Comparison of ENCODE assay signal across 23 mouse cellular contexts in the genomic region with DNA sequence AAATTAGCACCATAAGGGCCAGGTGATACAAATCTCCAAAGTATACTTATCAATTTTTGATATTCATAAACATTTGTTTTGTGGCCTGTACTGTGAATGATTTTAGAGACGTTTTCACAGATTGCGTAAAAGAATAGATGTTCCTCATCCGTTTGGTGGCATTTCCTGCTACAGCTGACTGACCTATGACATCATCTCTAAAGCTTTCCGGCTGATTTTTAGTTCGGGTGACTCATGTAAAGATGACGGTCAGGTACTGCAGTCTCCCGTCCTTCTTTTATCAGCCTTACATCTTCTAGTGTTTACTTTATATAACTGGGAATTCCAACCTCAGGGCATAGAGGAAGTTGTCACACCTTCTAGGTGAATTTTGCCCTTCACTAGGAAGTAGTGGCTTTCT.
DNase-seq lines count a peak whose midpoint lies in the region; ATAC-seq and TF ChIP-seq lines count a peak whose summit lies in the region.
"Had no signal": no experiment of that assay in that cellular context is flagged by ENCODE, and none has a peak within 500 bp of the region (broad histone marks: within the 10 kb centered on the region; RNA-seq: fewer than 3 reads in every experiment).

No protein-coding gene starts in this region.

- H3K27ac ChIP-seq in lung, embryonic 14.5 days (ENCODE audit: low read depth) = no peak overlapping the region
- H3K27ac ChIP-seq: embryonic facial prominence, embryonic 13.5 days; forebrain, embryonic 13.5 days; heart, embryonic 10.5 days; hindbrain, embryonic 12.5 days; hindbrain, postnatal 0 days had no signal

- no peak overlapping the region for H3K4me3 ChIP-seq in lung, embryonic 14.5 days (ENCODE audit: low read depth, low read length)
- H3K4me3 ChIP-seq: embryonic facial prominence, embryonic 13.5 days; forebrain, embryonic 13.5 days; heart, embryonic 10.5 days; hindbrain, embryonic 12.5 days had no signal

- no peaks in the 10 kb centered on the region for H3K4me1 ChIP-seq in lung, embryonic 14.5 days (ENCODE audit: insufficient read depth)
- H3K4me1 ChIP-seq: embryonic facial prominence, embryonic 13.5 days; forebrain, embryonic 13.5 days; heart, embryonic 10.5 days; hindbrain, embryonic 12.5 days had no signal

- no peaks in the 10 kb centered on the region for H3K36me3 ChIP-seq in lung, embryonic 14.5 days (ENCODE audit: insufficient read depth)
- H3K36me3 ChIP-seq: embryonic facial prominence, embryonic 13.5 days; heart, embryonic 10.5 days; hindbrain, embryonic 12.5 days had no signal

- H3K9ac ChIP-seq in lung, embryonic 14.5 days = no peak overlapping the region
- H3K9ac ChIP-seq: embryonic facial prominence, embryonic 13.5 days; forebrain, embryonic 13.5 days; hindbrain, embryonic 12.5 days had no signal

- H3K27me3 ChIP-seq in lung, embryonic 14.5 days (ENCODE audit: insufficient read depth, low read length) = no peaks in the 10 kb centered on the region
- H3K27me3 ChIP-seq: embryonic facial prominence, embryonic 13.5 days; forebrain, embryonic 13.5 days; hindbrain, embryonic 12.5 days had no signal

- ATAC-seq in lung, embryonic 14.5 days (ENCODE audit: insufficient read depth) = no peak
- peak; percentile 65 for ATAC-seq in CD4-positive, CD25-positive, alpha-beta regulatory T cell, adult 4 months
- ATAC-seq in common myeloid progenitor, adult 5-6 weeks (replicated peaks; ENCODE audit: low read depth, poor library complexity, severe bottlenecking) = 0 out of 2 replicates have a peak, but pooled peaks have one; percentile 22
- ATAC-seq in megakaryocyte progenitor cell, adult 5-6 weeks (replicated peaks; ENCODE audit: poor library complexity) = peak; percentile 68
- ATAC-seq: forebrain, embryonic 13.5 days; hindbrain, postnatal 0 days; intestine, embryonic 16.5 days had no signal

- 35% methylated on average over 7 of the region's 7 CpGs for WGBS in lung, embryonic 14.5 days

- DNase-seq in lung, embryonic 14.5 days = peak; percentile 43
- no peak for DNase-seq in lung, postnatal 4 days
- DNase-seq in natural killer cell, adult 2 months (ENCODE audit: low spot score in 2 of 2) = no peak
- no peak for DNase-seq in ovary, postnatal 14 days (ENCODE audit: low spot score)
- DNase-seq in frontal cortex, postnatal 25 days (ENCODE audit: low spot score in 2 of 2) = no peak
- DNase-seq: adrenal gland, adult 8-10 months; adrenal gland, postnatal 36 days; cerebellum, adult 11-12 months; cerebellum, adult 9-10 months; cerebellum, postnatal 25 days; gastrocnemius, postnatal 36 days; heart, adult 18-20 months; heart, postnatal 10 days; heart, postnatal 4 days had no signal

- no peak overlapping the region for H3K4me2 ChIP-seq in lung, embryonic 14.5 days
- H3K4me2 ChIP-seq: embryonic facial prominence, embryonic 13.5 days; forebrain, embryonic 13.5 days; hindbrain, embryonic 12.5 days had no signal

- TF ChIP-seq CTCF in lung, embryonic 14.5 days (IDR thresholded peaks at IDR 0.05; ENCODE audit: low read depth) = no peak

- no peaks in the 10 kb centered on the region for H3K9me3 ChIP-seq in lung, embryonic 14.5 days (ENCODE audit: low read depth, low read length)
- H3K9me3 ChIP-seq: embryonic facial prominence, embryonic 13.5 days; forebrain, embryonic 13.5 days; heart, embryonic 10.5 days; hindbrain, embryonic 12.5 days had no signal
